Comparison of ENCODE assay signal across 10 mouse cellular contexts in the genomic region with DNA sequence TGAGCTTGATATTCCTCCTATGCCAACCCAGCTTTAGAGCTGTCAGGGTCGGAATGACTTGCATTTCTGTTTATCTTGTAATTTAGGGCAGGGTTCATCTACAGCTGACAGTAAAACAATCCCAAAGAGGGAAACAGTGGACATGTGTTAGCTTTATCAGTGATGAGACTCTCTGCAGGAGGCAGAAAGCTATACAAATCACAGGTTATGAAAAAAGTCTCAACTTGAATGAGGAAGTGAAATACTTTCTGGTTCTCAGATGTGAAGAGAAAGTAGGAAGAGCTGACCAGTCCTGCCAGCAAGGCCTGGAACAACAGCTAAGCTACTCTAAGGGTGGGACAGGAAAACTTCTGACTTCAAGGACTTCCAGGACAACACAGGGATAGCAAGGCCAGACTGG.
DNase-seq lines count a peak whose midpoint lies in the region; ATAC-seq lines count a peak whose summit lies in the region.
"Had no signal": no experiment of that assay in that cellular context is flagged by ENCODE, and none has a peak within 500 bp of the region (broad histone marks: within the 10 kb centered on the region; RNA-seq: fewer than 3 reads in every experiment).

No protein-coding gene starts in this region.

- 54% methylated on average over 1 of the region's 1 CpGs for WGBS in lung, embryonic 16.5 days
- WGBS in intestine, embryonic 14.5 days: 33% methylated on average over 1 of the region's 1 CpGs

- H3K27me3 ChIP-seq in lung, embryonic 16.5 days (ENCODE audit: control insufficient read depth, insufficient read depth, low read depth, low read length): no peaks in the 10 kb centered on the region
- H3K27me3 ChIP-seq in intestine, embryonic 14.5 days (replicated peaks; ENCODE audit: control insufficient read depth, insufficient read depth, low read length): no peaks in the 10 kb centered on the region
- H3K27me3 ChIP-seq: limb, embryonic 15.5 days; neural tube, embryonic 12.5 days had no signal

- H3K4me1 ChIP-seq in lung, embryonic 16.5 days (replicated peaks; ENCODE audit: control insufficient read depth, insufficient read depth, low read length): peaks cover 3% of the 10 kb centered on the region; the same call in 1 of the 2 replicates
- peaks cover 17% of the 10 kb centered on the region for H3K4me1 ChIP-seq in brown adipose tissue, adult 24 weeks (ENCODE audit: control insufficient read depth, insufficient read depth, insufficient read length, low read length)
- no peaks in the 10 kb centered on the region; the same call in 1 of the 2 replicates for H3K4me1 ChIP-seq in intestine, embryonic 14.5 days (replicated peaks; ENCODE audit: control insufficient read depth, insufficient read depth, low read length)

- no peak for DNase-seq in lung, postnatal 4 days
- peak; percentile 46 for DNase-seq in intestine, embryonic 14.5 days (ENCODE audit: low spot score)
- DNase-seq in skeletal muscle tissue, adult 2 months (ENCODE audit: low read depth, low spot score): peak; percentile 38
- DNase-seq in kidney, adult 8-10 months: no peak

- H3K27ac ChIP-seq in lung, embryonic 16.5 days (ENCODE audit: low read length): 0 out of 2 replicates have a peak overlapping the region, but pooled peaks have one; percentile 4
- peak overlapping the region; percentile 66 for H3K27ac ChIP-seq in brown adipose tissue, adult 24 weeks (replicated peaks; ENCODE audit: low read depth, low read length)
- H3K27ac ChIP-seq in intestine, embryonic 14.5 days (ENCODE audit: low read depth): no peak overlapping the region
- H3K27ac ChIP-seq: limb, embryonic 15.5 days; neural tube, embryonic 12.5 days had no signal

- H3K9ac ChIP-seq in lung, embryonic 16.5 days (ENCODE audit: low read length): no peak overlapping the region
- no peak overlapping the region for H3K9ac ChIP-seq in intestine, embryonic 14.5 days (ENCODE audit: low read length)
- H3K9ac ChIP-seq: limb, embryonic 15.5 days; neural tube, embryonic 12.5 days had no signal

- H3K4me3 ChIP-seq in lung, embryonic 16.5 days (ENCODE audit: low read length): no peak overlapping the region
- H3K4me3 ChIP-seq in brown adipose tissue, adult 24 weeks (ENCODE audit: insufficient read depth, low read depth, low read length): no peak overlapping the region
- no peak overlapping the region for H3K4me3 ChIP-seq in intestine, embryonic 14.5 days (ENCODE audit: low read depth, low read length)
- H3K4me3 ChIP-seq: limb, embryonic 15.5 days; neural tube, embryonic 12.5 days had no signal

- no peaks in the 10 kb centered on the region for H3K36me3 ChIP-seq in lung, embryonic 16.5 days (ENCODE audit: control insufficient read depth, insufficient read depth, low read length)
- no peaks in the 10 kb centered on the region for H3K36me3 ChIP-seq in intestine, embryonic 14.5 days (ENCODE audit: control insufficient read depth, insufficient read depth, low read length)
- H3K36me3 ChIP-seq: limb, embryonic 15.5 days; neural tube, embryonic 12.5 days had no signal

- no peak overlapping the region for H3K4me2 ChIP-seq in lung, embryonic 16.5 days (ENCODE audit: low read depth, low read length)
- H3K4me2 ChIP-seq in intestine, embryonic 14.5 days (ENCODE audit: low read length): no peak overlapping the region
- H3K4me2 ChIP-seq: limb, embryonic 15.5 days; neural tube, embryonic 12.5 days had no signal

- no peak for ATAC-seq in lung, embryonic 16.5 days (ENCODE audit: low read depth)
- ATAC-seq in intestine, embryonic 14.5 days (replicated peaks; ENCODE audit: low FRiP score, low TSS enrichment, low read depth): no peak
- no peak for ATAC-seq in erythroblast, adult 5-6 weeks (replicated peaks; ENCODE audit: low FRiP score, poor library complexity, severe bottlenecking)
- ATAC-seq: forebrain, embryonic 16.5 days had no signal

- H3K9me3 ChIP-seq in lung, embryonic 16.5 days (ENCODE audit: control insufficient read depth, low read length): no peaks in the 10 kb centered on the region
- no peaks in the 10 kb centered on the region for H3K9me3 ChIP-seq in intestine, embryonic 14.5 days (ENCODE audit: control insufficient read depth, low read length)
- H3K9me3 ChIP-seq: limb, embryonic 15.5 days; neural tube, embryonic 12.5 days had no signal

Comparison
In these comparisons a context has a peak if more than half of its experiments do, and no peak if none do; other contexts are left out.
1. DNase-seq: peak in intestine, embryonic 14.5 days (single experiment) and skeletal muscle tissue, adult 2 months (single experiment); none in lung, postnatal 4 days (0 of 2) and kidney, adult 8-10 months (0 of 2).